Mouse (Mus musculus) kidney, postnatal 14 days (tissue): ENCODE results near the gene Igsf9.

Source experiments
- DNase-seq: peaks from one replicate; pipeline ENCODE4 v3.0.0; 2022; ENCODE audit warnings: mixed read lengths

Igsf9 gene

DNA sequence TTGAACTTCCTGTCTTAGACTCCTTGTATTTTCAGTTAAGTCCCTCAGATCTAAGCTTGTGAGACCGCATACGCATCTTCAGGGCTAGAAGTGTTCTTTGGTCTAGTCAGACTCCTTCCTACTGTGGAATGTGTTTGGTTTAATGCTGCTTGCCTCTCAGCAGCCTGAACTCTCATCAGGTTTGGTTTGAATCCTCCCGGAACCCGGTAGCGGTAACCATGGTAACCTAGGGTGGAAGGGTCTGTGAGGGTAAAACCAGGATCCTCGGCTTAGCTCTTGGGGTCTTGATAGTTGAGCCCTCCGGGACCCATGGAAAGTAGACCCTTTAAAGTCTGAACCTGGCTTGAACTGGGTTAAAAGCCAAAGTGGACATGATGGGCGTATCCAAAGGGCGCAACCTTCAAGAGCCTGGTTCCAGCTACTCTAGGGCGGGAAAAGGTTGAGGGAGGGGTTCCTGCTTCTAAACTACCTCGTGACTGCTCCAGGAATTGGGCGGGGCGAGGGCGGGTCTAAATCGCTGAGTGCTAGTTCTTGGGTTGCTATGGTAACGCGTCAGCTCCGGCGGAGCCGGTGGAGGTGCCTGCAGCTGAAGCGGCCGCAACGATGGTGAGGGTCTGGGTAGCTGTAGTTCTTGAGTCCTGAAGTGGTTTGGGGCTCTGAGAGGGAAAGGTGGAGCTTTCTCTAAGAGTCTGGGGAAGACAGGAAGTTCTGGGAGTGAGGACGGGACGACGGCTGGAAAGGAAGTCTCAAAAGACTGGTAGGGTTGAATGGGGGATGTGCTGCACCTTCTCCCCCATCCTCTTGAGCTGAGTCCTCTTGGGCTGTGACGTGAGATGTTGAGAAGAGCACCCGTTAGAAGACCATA is 39.2 kb downstream of the Igsf9 start, which contains the start of gene Cfap45:
Gene Cfap45 (plus strand): TSS at position 226 of the 865 bp plus-strand sequence.
- DNase-seq = peak; percentile 93

DNA sequence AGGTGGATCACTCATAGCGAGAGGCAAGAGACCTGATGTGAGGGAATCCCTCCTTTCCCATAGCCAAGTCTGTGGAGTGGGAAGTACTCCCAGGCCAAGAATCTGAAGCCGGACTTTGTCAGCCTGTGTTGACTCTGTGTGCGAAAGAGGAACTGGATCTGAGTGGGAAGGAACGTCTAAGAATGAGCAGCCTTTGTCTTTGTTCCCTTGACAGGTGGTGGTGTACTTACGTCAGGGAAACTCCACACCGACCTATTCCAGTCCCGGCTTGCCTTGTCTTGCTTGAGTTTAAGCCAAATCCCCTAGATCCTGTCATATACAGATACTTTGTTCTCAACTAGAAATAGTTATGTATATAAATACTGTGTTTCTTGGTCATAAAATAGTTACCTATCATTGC is 40.9 kb downstream of the Igsf9 start:
- DNase-seq = no peak

DNA sequence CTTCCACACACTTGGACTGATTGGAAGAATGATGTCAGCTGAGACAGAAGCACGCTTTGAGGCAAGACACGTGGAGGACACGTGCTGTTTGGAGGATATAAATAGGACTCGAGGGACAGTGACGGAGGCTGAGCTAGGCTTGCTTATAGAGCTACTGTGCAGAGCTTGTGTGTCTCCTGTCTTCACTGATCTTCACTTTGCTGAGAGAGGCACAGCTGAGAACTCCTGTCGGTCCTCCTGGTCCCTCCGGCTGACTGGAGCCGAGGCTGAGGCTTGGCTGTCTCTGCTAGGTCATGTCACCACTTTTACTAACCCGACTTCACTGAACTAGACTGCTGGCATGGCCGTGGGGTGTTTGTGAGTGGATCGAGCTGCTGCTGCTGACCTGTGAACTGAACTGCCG is 42.1 kb downstream of the Igsf9 start:
- peak; percentile 40 for DNase-seq

DNA sequence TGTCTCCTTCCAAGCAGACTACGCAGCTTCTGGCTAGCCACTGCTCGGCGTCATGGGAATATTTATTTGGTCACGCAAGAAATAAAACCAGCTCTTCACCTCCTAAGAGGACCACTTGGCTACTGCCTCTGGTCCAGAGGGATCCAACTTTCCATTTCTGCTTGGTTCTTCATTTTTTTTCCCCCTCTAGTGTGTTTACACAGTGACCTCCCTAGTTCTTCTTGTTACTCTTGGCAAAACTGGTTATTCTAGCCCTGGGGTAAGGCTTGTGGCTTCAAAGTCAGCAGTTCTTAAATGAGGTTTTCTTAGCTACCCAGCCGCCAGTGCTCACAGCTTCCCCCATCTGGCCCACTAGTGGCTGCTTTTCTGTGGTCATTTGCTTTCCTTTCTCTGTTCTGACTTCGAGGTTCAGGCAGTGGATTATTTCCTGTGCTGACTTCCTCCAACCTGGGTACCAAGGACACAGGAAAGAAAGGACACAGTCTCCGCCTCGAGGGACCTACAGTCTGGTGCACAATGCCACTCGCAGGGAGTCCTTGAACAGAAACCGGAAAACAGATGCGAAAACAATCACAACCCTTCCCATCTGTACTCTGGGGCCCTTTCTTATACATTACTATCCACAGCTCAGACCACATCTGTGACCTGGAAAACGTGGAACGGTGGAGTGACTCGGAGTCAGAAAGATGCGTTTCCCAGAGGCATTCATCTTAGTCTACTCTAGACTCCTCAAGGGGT is 43.6 kb downstream of the Igsf9 start:
- peak; percentile 65 for DNase-seq

DNA sequence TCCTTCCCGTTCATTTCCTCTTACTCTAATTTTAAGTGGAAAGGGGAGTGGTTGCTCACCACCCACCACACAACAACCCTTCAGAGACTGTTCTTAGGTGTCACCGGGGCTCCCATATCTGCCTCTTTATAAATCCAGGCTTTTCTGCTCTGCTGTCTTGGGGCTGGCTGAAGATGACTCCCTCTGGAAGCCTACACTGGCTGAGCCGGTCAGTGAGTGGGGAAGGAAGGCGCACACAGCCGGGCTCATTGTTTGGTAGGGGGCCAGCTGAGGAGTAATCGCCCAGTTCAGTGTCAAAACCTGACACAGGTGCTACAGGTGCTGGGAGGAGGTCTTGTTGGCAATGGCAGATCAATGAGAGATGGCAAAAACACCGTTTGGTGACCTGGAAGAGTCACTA is 44.4 kb downstream of the Igsf9 start:
- DNase-seq = no peak

DNA sequence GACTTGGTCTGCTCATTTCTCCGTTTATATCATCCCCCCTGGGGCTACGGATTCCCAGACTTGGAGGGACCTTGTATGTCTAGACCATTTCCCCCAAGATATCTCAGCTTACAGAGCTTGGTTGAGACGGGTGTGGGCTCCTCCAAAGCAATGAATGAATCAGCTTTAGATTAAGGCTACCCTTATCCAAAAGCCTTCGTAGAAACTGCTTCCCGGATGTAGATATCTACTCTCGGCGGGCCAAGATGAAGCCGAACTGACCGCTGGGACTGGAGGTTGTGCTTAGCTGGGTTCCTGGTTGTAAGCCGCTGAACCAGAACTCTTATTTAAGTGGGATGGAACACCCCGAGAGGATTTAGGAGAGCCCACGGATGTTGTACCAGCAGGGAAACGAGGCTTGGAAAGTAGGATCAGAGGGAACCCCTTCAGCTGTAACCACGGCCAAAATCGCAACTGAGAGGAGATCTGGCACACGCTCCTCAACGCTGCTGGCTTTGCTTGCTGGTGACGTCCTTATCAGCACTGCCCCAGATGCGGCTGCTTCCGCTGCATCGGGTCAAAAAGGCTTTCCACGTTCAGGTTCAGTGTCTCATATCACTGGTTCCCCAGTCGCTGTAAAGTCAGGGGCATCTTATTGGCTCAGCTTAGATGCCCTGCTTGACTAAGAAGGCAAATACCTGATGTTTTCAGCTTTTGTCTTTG is 44.9 kb downstream of the Igsf9 start:
- DNase-seq = peak; percentile 49

DNA sequence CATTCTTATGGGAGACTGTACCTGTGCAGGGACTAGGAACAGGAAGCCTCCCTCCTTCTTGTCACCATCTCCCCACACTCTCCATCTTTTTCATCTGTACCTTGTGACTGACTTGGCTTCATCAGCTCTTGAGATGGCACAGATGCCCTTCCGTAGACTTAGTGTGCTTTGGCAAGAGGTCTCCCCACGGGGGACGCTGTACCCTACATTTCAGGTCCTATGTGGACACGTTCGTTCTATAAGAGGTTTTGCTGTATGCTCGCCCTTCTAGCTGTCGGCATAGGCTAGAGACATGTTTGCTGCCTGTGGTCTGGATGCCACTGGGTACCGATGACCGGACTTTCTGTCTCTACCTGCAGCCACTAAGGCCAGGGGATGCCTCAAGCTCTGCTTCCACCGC is 45.8 kb downstream of the Igsf9 start:
- DNase-seq = no peak

DNA sequence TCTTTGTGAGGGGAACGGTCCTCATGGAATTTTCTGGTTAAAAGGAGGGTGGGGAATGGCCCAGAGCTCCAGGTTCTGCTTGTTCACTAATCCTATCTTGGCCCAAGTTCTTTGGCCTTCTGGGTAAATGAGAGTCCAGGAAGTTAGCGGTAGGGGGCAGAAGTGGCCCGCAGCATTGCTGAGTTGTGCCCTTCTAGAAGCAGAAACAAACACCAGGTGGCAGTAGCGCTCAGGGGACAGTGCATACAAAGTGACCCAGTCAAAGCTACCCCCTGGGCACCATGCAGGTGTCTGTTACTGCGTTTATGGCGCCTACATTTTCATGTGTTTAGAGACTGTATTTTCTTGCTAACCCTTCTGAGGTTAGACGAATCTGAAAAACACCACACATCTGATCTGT is 47.1 kb downstream of the Igsf9 start:
- DNase-seq = peak; percentile 92

DNA sequence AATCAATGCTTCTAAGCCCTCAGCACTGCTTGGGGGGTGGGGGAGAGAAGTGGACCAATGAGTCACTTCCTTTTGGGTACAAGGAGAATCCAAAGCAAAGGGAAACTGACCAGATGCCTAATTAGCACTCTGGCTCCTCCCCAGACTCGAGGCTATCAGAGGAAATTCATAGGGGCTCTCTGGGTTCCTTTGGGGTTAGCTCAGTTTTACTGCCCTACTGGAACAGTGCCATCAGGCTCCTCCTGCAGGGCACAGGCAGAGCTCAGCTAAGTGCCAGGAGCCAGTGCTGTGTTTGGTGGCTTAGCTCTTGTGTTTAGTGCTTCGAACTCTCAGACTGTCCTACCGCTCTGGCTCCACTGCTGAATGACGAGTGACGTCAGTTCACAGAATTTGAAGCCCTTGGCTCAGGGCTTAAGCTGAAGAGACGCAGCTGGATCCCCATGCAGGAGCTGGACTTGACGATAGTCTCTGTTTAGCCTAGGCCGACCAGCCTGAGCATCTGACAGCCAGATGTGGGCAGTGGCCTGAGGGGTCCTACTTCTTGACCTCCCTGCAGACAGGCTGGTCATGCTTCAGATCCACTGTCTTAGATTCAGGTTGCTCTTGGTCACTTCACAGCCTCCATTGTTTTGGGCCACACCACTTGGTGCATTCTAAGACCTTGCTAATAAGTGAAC is 49.1 kb downstream of the Igsf9 start:
- DNase-seq = peak; percentile 21

DNA sequence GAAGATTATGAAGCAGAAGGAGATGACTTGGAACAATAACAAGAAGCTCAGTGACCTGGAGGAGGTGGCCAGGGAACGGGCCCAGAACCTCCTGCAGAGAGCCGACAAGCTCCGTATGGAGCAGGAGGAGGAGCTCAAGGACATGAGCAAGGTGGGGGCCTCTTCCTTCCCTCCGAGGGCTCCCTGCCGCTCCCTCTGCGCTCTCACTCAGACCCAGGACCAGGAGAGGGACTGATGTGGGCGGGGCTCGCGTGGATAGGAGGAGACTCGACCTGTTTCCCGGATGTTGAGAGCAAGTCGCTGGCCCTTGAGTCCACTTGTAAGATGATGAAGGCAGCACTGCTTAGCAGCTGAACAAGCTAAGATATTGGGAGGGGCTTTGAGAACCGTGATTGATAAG is 51.0 kb downstream of the Igsf9 start:
- peak; percentile 49 for DNase-seq

DNA sequence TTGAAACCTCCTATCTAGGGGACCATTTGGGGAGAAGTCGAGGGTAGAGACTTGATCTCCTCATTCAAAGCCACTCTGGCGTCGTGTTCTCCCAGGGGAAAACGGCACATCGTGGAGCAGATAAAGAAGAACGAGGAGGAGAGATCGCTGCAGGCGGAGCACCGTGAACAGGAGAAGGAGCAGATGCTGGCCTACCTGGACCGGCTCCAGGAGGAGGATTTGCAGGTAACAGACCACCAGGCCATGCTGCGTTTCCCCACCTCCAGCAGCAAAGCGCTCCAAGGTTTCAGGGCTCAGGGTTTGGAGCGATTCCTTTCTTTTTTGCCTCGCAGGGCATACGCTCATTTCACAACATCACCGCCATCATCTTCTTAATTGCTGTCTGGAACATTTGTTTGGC is 53.5 kb downstream of the Igsf9 start:
- DNase-seq = no peak

DNA sequence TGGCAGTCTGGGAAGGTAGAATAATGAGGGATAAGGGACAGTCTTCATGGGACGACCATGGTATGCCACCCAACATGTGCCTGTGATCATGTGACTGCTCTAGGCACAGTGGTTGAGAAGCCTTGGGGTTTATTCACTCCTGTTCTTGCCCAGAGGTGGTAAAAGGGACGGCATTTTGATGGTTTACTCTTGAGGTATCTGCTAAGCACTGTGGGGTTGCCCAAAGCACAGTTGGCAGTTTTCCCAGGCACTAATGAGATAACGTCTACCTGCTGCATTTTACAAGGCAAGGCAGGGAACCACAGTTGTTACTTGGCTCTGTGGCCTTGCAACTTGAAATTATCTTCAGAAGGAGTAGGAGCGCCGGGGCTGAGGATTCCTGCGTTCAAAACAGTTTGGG is 58.2 kb downstream of the Igsf9 start:
- no peak for DNase-seq

DNA sequence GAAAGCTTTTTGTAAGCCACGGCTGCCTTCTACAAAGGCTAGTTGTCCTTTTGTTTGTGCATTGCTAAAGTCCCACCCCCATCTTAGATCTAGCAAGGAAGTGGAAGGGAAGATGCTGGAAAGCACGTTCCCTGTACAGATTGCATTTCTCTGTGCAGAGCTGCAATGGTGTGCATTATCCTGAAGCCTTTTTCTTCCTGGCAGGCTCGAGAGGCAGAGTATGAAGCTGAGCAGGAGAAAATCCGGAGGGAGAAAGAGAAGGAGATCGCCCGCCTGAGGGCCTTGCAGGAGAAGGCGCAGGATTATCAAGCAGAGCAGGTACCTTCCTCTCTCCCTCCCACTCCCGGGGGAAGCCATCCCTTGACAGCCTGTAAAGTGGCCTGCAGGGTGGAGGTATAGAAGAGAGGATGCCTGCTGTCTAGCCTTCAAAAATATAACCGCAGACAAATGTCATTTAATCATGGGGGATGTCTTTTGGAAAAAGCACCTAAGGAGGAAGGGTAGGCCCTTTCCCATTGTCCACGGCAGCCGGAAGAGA is 58.8 kb downstream of the Igsf9 start:
- DNase-seq = no peak

DNA sequence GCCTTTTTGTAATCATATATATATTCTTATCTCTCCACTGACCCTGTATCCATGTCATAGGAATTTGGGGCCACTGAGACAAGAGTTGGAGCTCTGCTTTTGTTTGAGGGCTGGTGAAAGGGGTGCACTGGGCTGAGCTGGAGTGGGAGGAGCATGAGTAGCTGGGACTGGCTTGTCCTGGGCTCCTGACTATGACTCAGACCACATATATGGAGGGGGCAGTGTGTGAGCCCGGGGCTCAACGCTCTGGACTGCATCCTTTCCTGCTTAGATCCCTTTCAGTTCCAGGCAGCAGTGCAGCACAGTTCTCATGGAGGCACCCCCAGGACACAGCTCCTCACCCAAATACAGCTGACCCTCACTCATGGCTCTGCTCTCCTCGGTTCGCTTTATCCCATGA is 64.5 kb downstream of the Igsf9 start:
- DNase-seq = no peak
